Mouse (Mus musculus) embryonic facial prominence, embryonic 13.5 days (tissue): ENCODE measurements around the gene Kirrel3. TPM values are rescaled to one million over a fixed set of nuclear protein-coding genes. Genes with fewer than 3 reads are reported as not detected.

Source experiments
- ATAC-seq: fragments of 200-750 bp; cut with Nextera tagmentation; 2 replicates; pipeline ENCODE4 v1.8.0; 2017; ENCODE audit warnings: low read depth; ENCODE audit not compliant: insufficient number of reproducible peaks, insufficient read depth, low FRiP score, low TSS enrichment
- H3K27ac ChIP-seq: fragments of 300-500 bp; sonication (generic); 2 replicates; pipeline ENCODE4 v1.5.1; 2015; ENCODE audit warnings: moderate library complexity, mild to moderate bottlenecking, inconsistent platforms
- H3K27me3 ChIP-seq: fragments of 300-500 bp; sonication (generic); 2 replicates; pipeline ENCODE4 v1.6.1; 2015; ENCODE audit warnings: mild to moderate bottlenecking, inconsistent platforms
- H3K36me3 ChIP-seq: fragments of 300-500 bp; sonication (generic); 2 replicates; pipeline ENCODE4 v1.6.1; 2015; ENCODE audit warnings: mild to moderate bottlenecking, inconsistent platforms
- H3K4me1 ChIP-seq: fragments of 300-500 bp; sonication (generic); 2 replicates; pipeline ENCODE4 v1.6.1; 2015; ENCODE audit warnings: inconsistent platforms
- H3K4me2 ChIP-seq: fragments of 300-500 bp; sonication (generic); 2 replicates; pipeline ENCODE4 v1.6.1; 2015; ENCODE audit warnings: moderate library complexity, mild to moderate bottlenecking, inconsistent platforms
- H3K4me3 ChIP-seq: fragments of 300-500 bp; sonication (generic); 2 replicates; pipeline ENCODE4 v1.5.1; 2015; ENCODE audit warnings: mild to moderate bottlenecking, inconsistent platforms
- H3K9ac ChIP-seq: fragments of 300-500 bp; sonication (generic); 2 replicates; pipeline ENCODE4 v1.6.1; 2015; ENCODE audit warnings: mild to moderate bottlenecking, inconsistent platforms
- H3K9me3 ChIP-seq: fragments of 300-500 bp; sonication (generic); 2 replicates; pipeline ENCODE4 v1.6.1; 2016; ENCODE audit warnings: inconsistent platforms
- WGBS: fragments of 180-500 bp; shearing (Covaris S2); methylation state at CpG from one replicate; pipeline ENCODE4 v1.1.7; 2015; ENCODE audit warnings: mixed read lengths; 5-methylcytosine and 5-hydroxymethylcytosine counted together
- polyA plus RNA-seq: library from polyadenylated mRNA; unstranded; fragments of >200 nt; fragmentation: Nextera tagmentation; extraction: Ambion mirVana; gene quantifications from 2 replicates; pipeline ENCODE4 v1.2.1, GENCODE M21; 2015

Gene Kirrel3
- polyA plus RNA-seq, 1 experiment from 2014 or later: 7.9 TPM

DNA sequence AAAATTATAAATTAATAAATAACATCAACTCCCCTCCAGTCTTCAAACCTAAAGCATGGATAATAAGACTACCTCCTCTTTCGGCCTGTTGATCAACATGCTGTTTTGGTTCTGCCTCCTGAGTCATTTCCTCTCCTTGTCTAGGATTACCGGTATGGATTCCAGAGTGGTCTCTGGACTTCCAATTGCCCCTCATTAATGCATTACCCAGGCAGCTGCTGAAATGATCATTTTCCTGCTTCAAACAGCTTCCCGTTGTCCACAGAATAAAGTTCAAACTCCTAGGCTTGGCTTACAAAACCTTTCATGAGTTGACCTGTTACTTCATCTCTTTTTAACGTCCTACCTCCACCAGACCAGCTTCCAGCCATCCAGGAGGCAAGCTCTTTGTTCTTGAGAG lies 309.5 kb downstream of the Kirrel3 start:
- no peak overlapping the region for H3K27ac ChIP-seq
- no peak overlapping the region for H3K4me3 ChIP-seq
- ATAC-seq: no peak

DNA sequence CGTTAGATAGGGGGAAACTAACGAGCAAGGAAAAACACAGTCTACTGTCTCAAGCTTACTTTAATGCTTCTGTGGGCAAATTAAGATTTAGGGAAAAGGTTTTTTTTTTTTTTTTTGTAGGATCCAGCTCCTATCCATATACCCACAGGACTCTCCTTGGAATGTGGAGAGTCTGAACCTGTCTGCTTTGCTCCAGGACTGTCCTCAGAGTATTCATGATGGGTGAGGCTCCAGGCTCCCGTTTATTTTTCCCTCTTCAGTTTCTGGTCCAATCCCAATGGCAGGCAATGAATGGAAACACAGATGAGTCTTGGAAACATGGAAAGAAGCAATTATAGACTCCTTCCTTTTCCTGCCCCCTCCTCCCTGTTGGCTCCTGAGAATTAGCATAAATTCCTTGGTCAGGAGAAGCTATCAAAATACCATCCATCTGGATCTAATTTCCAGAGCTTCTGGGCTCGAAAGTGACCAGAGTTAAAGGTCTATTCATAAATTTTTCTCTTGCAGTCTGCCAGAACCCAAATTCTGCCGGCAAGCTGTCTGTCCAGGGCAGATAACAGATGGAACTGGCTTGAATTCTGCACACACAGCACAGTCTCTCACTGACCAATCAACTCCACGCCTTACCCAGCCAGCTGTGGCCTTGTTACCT lies 312.1 kb downstream of the Kirrel3 start:
- Histone ChIP-seq H3K27ac (no peak overlapping the region), H3K4me2 (no peak overlapping the region), H3K9me3 (no peaks in the 10 kb centered on the region), H3K4me3 (no peak overlapping the region), H3K9ac (no peak overlapping the region), H3K4me1 (no peaks in the 10 kb centered on the region), H3K36me3 (no peaks in the 10 kb centered on the region), H3K27me3 (no peaks in the 10 kb centered on the region)
- no peak for ATAC-seq
- WGBS: 32% methylated on average over 6 of the region's 6 CpGs

More for the DNA sequence above, 309.5 kb downstream of the Kirrel3 start:
- H3K9me3 ChIP-seq: no peaks in the 10 kb centered on the region
- H3K27me3 ChIP-seq: no peaks in the 10 kb centered on the region
- no peak overlapping the region for H3K9ac ChIP-seq
- 28% methylated on average over 4 of the region's 4 CpGs for WGBS
- H3K4me2 ChIP-seq: no peak overlapping the region
- no peaks in the 10 kb centered on the region for H3K4me1 ChIP-seq
- H3K36me3 ChIP-seq: no peaks in the 10 kb centered on the region

GRCm38 (mm10) chr9:34801662-34802061 lies 316.0 kb downstream of the Kirrel3 start:
- Histone ChIP-seq H3K27ac (no peak overlapping the region), H3K4me1 (no peaks in the 10 kb centered on the region), H3K27me3 (no peaks in the 10 kb centered on the region), H3K9me3 (no peaks in the 10 kb centered on the region), H3K36me3 (no peaks in the 10 kb centered on the region), H3K9ac (no peak overlapping the region), H3K4me3 (no peak overlapping the region), H3K4me2 (no peak overlapping the region)
- WGBS: 70% methylated on average over 6 of the region's 6 CpGs
- no peak for ATAC-seq

GRCm38 (mm10) chr9:34806854-34807253 lies 321.2 kb downstream of the Kirrel3 start:
- H3K36me3 ChIP-seq: no peaks in the 10 kb centered on the region
- no peak overlapping the region for H3K27ac ChIP-seq
- 77% methylated on average over 3 of the region's 3 CpGs for WGBS
- H3K4me1 ChIP-seq: no peaks in the 10 kb centered on the region
- no peak overlapping the region for H3K4me2 ChIP-seq
- no peak overlapping the region for H3K4me3 ChIP-seq
- H3K27me3 ChIP-seq: no peaks in the 10 kb centered on the region
- H3K9me3 ChIP-seq: no peaks in the 10 kb centered on the region
- no peak for ATAC-seq
- H3K9ac ChIP-seq: no peak overlapping the region

DNA sequence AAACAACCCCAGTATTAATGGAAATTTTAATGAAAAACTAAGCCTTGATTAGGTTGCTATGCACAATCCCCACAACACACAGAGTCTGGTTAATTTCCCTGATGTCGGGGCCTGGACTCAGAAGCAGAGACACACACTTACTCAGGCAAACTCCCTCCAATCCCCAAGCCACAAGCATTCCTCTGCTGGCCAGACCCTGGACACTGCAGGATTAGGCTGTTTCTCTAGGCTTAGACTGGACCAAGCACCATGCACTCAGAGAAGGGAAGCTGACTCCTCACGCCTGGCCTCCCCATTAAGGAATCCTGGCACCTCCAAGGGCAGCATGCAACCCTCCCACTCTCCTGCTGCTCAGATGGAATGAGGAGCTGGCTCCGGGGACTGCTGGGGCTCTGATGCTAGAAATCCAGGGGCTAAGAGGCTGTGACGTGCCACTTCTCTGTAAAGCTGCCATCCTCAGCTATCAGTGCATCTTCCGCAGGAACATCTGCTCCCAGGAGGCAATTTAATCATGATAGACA lies 324.4 kb downstream of the Kirrel3 start:
- WGBS: 69% methylated on average over 5 of the region's 5 CpGs
- Histone ChIP-seq H3K4me1 (no peaks in the 10 kb centered on the region), H3K36me3 (no peaks in the 10 kb centered on the region), H3K4me3 (no peak overlapping the region), H3K9me3 (no peaks in the 10 kb centered on the region), H3K9ac (no peak overlapping the region), H3K27me3 (no peaks in the 10 kb centered on the region), H3K4me2 (no peak overlapping the region), H3K27ac (no peak overlapping the region)
- no peak for ATAC-seq

DNA sequence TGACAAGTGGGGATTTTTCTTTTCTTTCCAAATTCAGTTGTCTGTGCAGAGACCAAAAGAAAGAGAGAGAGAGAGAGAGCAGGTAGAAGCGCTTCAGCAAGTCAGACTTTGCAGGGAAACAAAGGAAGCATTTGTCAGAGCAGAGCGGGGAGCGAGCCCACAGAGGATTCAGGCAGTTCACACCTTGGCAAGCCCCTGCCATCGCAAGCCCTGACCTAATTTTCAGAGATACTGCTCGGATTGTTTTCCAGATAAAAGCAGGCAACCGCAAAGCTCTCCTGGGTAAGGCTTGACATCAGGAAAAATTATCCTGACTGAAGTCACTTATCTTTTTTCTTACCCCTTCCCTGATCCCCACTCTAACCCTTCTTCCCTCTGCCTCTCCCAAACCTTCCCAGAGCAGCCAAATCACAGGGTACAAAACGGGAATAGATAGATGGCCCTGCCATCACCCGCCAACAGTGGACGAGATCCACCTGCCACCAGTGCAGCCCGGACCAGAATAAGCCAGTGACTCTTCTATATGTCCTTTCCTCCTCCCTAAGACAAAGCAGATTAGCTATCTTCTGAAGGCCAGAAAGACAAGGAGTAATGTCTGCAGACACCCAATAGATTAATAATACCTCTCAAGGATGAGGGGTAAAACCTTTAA lies 332.8 kb downstream of the Kirrel3 start:
- Histone ChIP-seq H3K4me1 (no peaks in the 10 kb centered on the region), H3K36me3 (no peaks in the 10 kb centered on the region), H3K27ac (no peak overlapping the region), H3K9ac (no peak overlapping the region), H3K27me3 (no peaks in the 10 kb centered on the region; the same call in 1 of the 2 replicates), H3K4me3 (no peak overlapping the region), H3K4me2 (no peak overlapping the region), H3K9me3 (no peaks in the 10 kb centered on the region)
- 37% methylated on average over 10 of the region's 10 CpGs for WGBS
- ATAC-seq: no peak

- ATAC-seq: no peak
These were observed 338.8 kb downstream of the Kirrel3 start for GRCm38 (mm10) chr9:34824358-34825088.

DNA sequence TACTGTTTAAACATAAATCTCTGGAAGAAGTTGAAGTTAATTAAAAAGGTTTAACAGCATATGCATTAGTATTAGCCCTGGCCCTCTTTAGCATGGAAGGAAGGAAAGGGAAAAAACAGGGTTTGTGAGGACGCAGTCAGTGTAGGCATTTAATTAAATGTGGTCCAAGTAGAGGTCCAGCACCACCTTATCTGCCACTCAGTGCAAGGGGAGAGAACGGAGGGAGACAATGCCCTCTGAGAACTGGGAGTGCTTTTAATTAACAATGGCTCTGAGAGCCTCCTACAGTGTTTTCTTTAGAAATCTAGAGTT lies 339.4 kb downstream of the Kirrel3 start:
- ATAC-seq: no peak
- H3K4me2 ChIP-seq: no peak overlapping the region
- no peak overlapping the region for H3K9ac ChIP-seq
- H3K27ac ChIP-seq: no peak overlapping the region
- WGBS: 27% methylated on average over 2 of the region's 2 CpGs
- H3K27me3 ChIP-seq: no peaks in the 10 kb centered on the region
- no peaks in the 10 kb centered on the region for H3K4me1 ChIP-seq
- no peaks in the 10 kb centered on the region for H3K9me3 ChIP-seq
- no peak overlapping the region for H3K4me3 ChIP-seq
- no peaks in the 10 kb centered on the region for H3K36me3 ChIP-seq

More at GRCm38 (mm10) chr9:34824358-34825088, 338.8 kb downstream of the Kirrel3 start:
- 80% methylated on average over 18 of the region's 18 CpGs for WGBS
- Histone ChIP-seq H3K9ac (no peak overlapping the region), H3K4me2 (no peak overlapping the region), H3K9me3 (no peaks in the 10 kb centered on the region), H3K36me3 (no peaks in the 10 kb centered on the region), H3K27ac (no peak overlapping the region), H3K4me3 (no peak overlapping the region), H3K4me1 (no peaks in the 10 kb centered on the region), H3K27me3 (no peaks in the 10 kb centered on the region)

GRCm38 (mm10) chr9:34825402-34826008 lies 339.8 kb downstream of the Kirrel3 start:
- Histone ChIP-seq H3K9me3 (no peaks in the 10 kb centered on the region), H3K27ac (no peak overlapping the region), H3K9ac (no peak overlapping the region), H3K27me3 (no peaks in the 10 kb centered on the region), H3K4me2 (no peak overlapping the region), H3K4me1 (no peaks in the 10 kb centered on the region), H3K36me3 (no peaks in the 10 kb centered on the region), H3K4me3 (no peak overlapping the region)
- WGBS: 61% methylated on average over 11 of the region's 11 CpGs
- ATAC-seq: no peak

DNA sequence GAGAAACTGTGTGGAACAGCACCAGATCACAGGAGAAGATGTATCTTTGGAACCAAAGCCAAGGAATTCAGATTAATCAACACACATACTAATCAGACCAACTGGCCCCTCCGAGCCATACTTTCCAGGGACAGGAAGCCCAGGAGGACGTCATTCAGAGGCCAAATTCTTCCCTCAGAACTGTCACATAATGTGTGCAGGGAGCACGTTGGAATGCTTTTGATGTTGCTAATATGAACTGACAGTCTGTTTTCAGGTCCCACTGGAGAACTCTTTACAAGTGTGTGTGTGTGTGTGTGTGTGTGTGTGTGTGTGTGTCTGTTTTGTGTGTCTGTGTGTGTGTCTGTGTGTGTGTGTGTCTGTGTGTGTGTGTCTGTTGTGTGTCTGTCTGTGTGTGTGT lies 345.0 kb downstream of the Kirrel3 start:
- no peaks in the 10 kb centered on the region for H3K27me3 ChIP-seq
- no peak overlapping the region for H3K9ac ChIP-seq
- no peak overlapping the region for H3K4me2 ChIP-seq
- H3K27ac ChIP-seq: no peak overlapping the region
- ATAC-seq: no peak
- no peak overlapping the region for H3K4me3 ChIP-seq
- H3K36me3 ChIP-seq: no peaks in the 10 kb centered on the region
- H3K9me3 ChIP-seq: no peaks in the 10 kb centered on the region
- WGBS: 20% methylated on average over 3 of the region's 3 CpGs
- 0 out of 2 replicates have a peak, but pooled peaks cover 2% of the 10 kb centered on the region for H3K4me1 ChIP-seq

GRCm38 (mm10) chr9:34836801-34837200 lies 351.1 kb downstream of the Kirrel3 start:
- Histone ChIP-seq H3K4me1 (0 out of 2 replicates have a peak, but pooled peaks cover 4% of the 10 kb centered on the region), H3K4me3 (no peak overlapping the region), H3K36me3 (no peaks in the 10 kb centered on the region), H3K27me3 (no peaks in the 10 kb centered on the region), H3K27ac (no peak overlapping the region), H3K9me3 (no peaks in the 10 kb centered on the region), H3K9ac (no peak overlapping the region), H3K4me2 (no peak overlapping the region)
- ATAC-seq: no peak
- WGBS: 68% methylated on average over 2 of the region's 2 CpGs
